Mouse (Mus musculus): ENCODE data around the gene Nup107. TPM values are rescaled to one million over a fixed set of nuclear protein-coding genes. Genes with fewer than 3 reads are reported as not detected.

The Nup107 gene
- polyA plus RNA-seq, 1 experiment from 2014 or later: 33.7 TPM

GRCm38 (mm10) chr10:117757259-117757658 lies 35.2 kb downstream of the Nup107 start:
- H3K27ac ChIP-seq: no peak overlapping the region
- H3K9ac ChIP-seq: no peak overlapping the region
- H3K4me2 ChIP-seq: no peak overlapping the region
- H3K27me3 ChIP-seq (replicated peaks): no peaks in the 10 kb centered on the region
- H3K4me3 ChIP-seq: no peak overlapping the region
- ATAC-seq (replicated peaks): no peak
- peaks cover 32% of the 10 kb centered on the region for H3K36me3 ChIP-seq (replicated peaks)
- no peaks in the 10 kb centered on the region for H3K4me1 ChIP-seq
- 91% methylated on average over 1 of the region's 1 CpGs for WGBS
- no peaks in the 10 kb centered on the region for H3K9me3 ChIP-seq

GRCm38 (mm10) chr10:117756784-117757183 lies 35.7 kb downstream of the Nup107 start:
- Histone ChIP-seq H3K4me3 (no peak overlapping the region), H3K9me3 (no peaks in the 10 kb centered on the region), H3K36me3 (replicated peaks) (peaks cover 36% of the 10 kb centered on the region), H3K27me3 (replicated peaks) (no peaks in the 10 kb centered on the region), H3K27ac (no peak overlapping the region), H3K4me2 (no peak overlapping the region), H3K9ac (no peak overlapping the region), H3K4me1 (no peaks in the 10 kb centered on the region)
- no peak for ATAC-seq (replicated peaks)
- WGBS: 92% methylated on average over 5 of the region's 5 CpGs

DNA sequence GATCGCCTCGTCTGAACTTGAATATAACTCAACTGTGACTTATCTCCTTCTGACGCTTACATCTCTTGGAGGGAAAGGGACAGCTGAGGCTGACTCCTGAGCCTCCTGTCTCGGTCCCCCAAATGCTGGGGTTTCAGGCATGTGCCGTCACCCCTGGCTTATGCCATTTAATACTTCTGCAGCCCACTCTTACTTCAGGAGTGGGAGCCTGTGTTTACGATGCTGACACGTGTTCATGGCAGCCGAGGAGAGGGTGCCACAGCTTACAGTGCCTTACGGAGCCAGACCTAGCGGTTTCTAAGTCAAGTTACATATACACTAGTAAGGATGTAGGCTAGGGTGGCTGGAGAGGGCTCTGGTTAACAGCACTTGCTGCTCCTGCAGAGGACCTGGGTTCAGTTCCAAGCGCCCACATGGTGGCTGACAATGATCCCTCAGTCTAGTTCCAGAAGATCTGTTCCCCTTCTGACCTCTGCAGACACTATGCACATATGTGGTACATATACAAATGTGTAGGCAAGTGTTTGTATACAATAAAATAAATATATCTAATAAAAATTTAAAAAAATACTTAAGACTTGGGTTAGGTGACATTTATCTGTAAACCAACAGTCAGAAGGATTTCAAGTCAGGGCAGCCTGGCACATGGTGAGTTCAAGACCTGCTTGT lies 36.6 kb downstream of the Nup107 start:
- no peak for ATAC-seq (replicated peaks)
- H3K4me3 ChIP-seq: no peak overlapping the region
- H3K9ac ChIP-seq: no peak overlapping the region
- H3K27me3 ChIP-seq (replicated peaks): no peaks in the 10 kb centered on the region
- 93% methylated on average over 11 of the region's 11 CpGs for WGBS
- no peaks in the 10 kb centered on the region for H3K4me1 ChIP-seq
- peaks cover 35% of the 10 kb centered on the region for H3K36me3 ChIP-seq (replicated peaks)
- H3K4me2 ChIP-seq: no peak overlapping the region
- no peak overlapping the region for H3K27ac ChIP-seq
- H3K9me3 ChIP-seq: no peaks in the 10 kb centered on the region

DNA sequence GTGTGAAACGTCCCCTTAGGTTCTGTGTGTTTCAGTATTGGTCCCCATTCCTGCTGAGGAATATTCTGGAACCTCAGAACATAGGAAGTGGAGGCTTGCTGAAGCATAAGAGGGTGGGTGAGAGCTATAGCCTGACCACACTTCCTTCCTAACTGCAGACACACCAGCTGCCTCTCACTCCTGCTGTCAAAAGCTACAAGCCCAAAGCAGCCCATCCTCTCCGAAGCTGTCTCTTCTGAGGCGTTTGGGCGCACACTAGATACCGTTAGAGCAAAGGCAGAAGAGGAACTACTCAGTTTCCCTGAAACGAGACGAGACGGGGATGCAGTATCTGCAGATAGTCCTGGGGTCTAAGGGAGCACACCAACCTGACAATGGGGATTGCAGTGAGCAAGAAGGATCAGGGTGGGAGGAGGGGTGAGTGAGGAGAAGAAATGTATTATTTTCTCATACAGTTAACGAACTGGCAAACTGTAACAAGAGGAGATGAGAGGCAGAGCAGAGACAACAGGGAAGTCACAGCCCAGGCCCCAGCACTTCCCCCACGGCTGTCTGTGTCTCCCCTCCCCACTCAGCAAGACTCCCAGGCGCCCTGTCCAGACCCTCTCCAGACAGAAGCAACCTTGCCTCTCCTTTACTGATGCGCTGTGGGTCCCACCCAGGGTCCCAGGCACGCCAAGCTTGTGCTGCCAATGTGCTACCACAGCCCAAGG lies 37.3 kb downstream of the Nup107 start:
- Histone ChIP-seq H3K9me3 (no peaks in the 10 kb centered on the region), H3K36me3 (replicated peaks) (peaks cover 35% of the 10 kb centered on the region), H3K9ac (no peak overlapping the region), H3K27me3 (replicated peaks) (no peaks in the 10 kb centered on the region), H3K4me1 (no peaks in the 10 kb centered on the region), H3K4me3 (no peak overlapping the region), H3K27ac (no peak overlapping the region), H3K4me2 (no peak overlapping the region)
- 92% methylated on average over 13 of the region's 13 CpGs for WGBS
- ATAC-seq (replicated peaks): no peak

- no peaks in the 10 kb centered on the region for H3K9me3 ChIP-seq
- no peaks in the 10 kb centered on the region for H3K27me3 ChIP-seq (replicated peaks)
- no peak overlapping the region for H3K9ac ChIP-seq
- H3K27ac ChIP-seq: no peak overlapping the region
- peaks cover 37% of the 10 kb centered on the region for H3K36me3 ChIP-seq (replicated peaks)
- no peaks in the 10 kb centered on the region for H3K4me1 ChIP-seq
- ATAC-seq (replicated peaks): no peak
- H3K4me3 ChIP-seq: no peak overlapping the region
- WGBS: 96% methylated on average over 7 of the region's 7 CpGs
- no peak overlapping the region for H3K4me2 ChIP-seq
Measured at GRCm38 (mm10) chr10:117754609-117754940, 37.9 kb downstream of the Nup107 start.

DNA sequence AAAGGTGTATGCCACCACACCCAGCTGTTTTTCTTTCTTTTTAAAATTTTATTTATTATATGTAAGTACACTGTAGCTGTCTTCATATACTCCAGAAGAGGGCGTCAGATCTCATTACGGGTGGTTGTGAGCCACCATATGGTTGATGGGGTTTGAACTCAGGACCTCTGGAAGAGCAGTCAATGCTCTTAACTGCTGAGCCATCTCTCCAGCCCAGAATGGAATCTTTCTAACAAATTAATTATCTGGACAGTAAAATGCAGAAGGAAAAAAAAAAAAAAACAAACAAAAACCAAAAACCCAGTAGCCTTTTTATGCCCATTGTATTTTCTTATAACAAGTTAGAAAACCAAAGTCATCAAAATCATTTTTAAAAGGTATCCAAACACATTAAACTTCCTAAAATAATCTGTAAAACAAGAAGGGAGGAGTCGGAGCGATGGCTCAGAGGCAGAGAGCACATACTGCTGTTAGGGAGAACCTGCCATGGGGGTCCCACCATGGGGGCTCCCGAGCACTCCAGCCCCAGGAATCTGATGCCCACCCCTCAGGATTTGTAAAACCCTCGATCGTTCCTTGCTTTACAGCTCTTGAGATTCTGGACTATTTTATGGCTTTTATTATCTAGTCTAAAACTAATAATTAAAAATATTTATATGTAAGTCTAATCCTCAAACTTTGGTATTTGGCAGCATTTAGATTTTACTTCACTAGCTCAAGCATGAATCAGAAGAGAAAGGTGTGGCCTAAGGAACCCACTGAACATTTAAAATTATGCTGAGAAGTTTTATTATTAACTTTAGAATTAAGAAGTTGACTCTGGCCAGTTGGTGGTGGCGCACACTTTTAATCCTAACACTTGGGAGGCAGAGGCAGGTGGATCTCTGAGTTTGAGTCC lies 38.5 kb downstream of the Nup107 start:
- Histone ChIP-seq H3K9ac (no peak overlapping the region), H3K4me2 (no peak overlapping the region), H3K27ac (no peak overlapping the region), H3K4me1 (no peaks in the 10 kb centered on the region), H3K9me3 (no peaks in the 10 kb centered on the region), H3K4me3 (no peak overlapping the region), H3K27me3 (replicated peaks) (no peaks in the 10 kb centered on the region), H3K36me3 (replicated peaks) (peaks cover 38% of the 10 kb centered on the region)
- no peak for ATAC-seq (replicated peaks)
- 96% methylated on average over 8 of the region's 8 CpGs for WGBS

DNA sequence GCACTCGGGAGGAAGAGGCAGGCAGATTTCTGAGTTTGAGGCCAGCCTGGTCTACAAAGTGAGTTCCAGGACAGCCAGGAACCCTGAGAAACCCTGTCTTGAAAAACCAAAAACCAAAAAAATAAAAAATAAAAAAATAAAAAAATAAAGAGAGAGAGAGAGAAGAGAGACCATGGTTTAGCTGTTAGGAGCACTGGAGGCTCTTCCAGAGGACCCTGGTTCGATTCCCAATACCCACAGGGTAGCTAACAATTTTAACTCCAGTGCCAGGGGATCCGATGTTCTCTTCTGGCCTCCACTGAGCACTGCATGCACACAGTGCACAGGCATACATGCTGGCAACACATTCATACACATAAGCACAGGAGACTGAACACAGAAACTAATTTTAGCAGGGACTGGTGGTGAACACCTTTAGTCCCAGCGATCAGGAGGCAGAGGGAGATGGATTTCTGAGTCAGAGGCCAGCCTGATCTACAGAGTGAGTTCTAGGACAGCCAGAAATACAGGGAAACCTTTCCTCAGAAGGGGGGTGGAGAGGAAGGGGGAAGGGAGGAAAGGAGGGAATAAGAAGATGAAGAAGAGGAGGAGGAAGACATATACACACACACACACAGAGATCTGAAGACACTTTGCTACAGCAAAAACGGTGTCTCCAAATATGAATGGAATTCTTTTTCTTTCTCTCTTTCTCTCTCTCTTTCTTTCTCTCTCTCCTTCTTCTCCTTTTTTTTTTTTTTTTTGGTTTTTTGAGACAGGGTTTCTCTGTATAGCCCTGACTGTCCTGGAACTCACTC lies 39.5 kb downstream of the Nup107 start:
- H3K9me3 ChIP-seq: no peaks in the 10 kb centered on the region
- H3K27ac ChIP-seq: no peak overlapping the region
- H3K4me3 ChIP-seq: no peak overlapping the region
- H3K36me3 ChIP-seq (replicated peaks): peaks cover 30% of the 10 kb centered on the region
- no peak overlapping the region for H3K4me2 ChIP-seq
- no peak overlapping the region for H3K9ac ChIP-seq
- no peak for ATAC-seq (replicated peaks)
- 96% methylated on average over 5 of the region's 5 CpGs for WGBS
- no peaks in the 10 kb centered on the region for H3K4me1 ChIP-seq
- H3K27me3 ChIP-seq (replicated peaks): no peaks in the 10 kb centered on the region

- no peaks in the 10 kb centered on the region for H3K9me3 ChIP-seq
- no peak overlapping the region for H3K27ac ChIP-seq
- no peaks in the 10 kb centered on the region for H3K4me1 ChIP-seq
- WGBS: 97% methylated on average over 7 of the region's 7 CpGs
- no peak overlapping the region for H3K4me2 ChIP-seq
- no peak for ATAC-seq (replicated peaks)
- no peaks in the 10 kb centered on the region for H3K27me3 ChIP-seq (replicated peaks)
- H3K4me3 ChIP-seq: no peak overlapping the region
- H3K36me3 ChIP-seq (replicated peaks): peaks cover 30% of the 10 kb centered on the region
- no peak overlapping the region for H3K9ac ChIP-seq
Measured at GRCm38 (mm10) chr10:117752304-117752821, 40.1 kb downstream of the Nup107 start.

GRCm38 (mm10) chr10:117751744-117752143 lies 40.8 kb downstream of the Nup107 start:
- no peak for ATAC-seq (replicated peaks)
- no peaks in the 10 kb centered on the region for H3K4me1 ChIP-seq
- H3K9me3 ChIP-seq: no peaks in the 10 kb centered on the region
- H3K36me3 ChIP-seq (replicated peaks): peaks cover 27% of the 10 kb centered on the region
- H3K4me3 ChIP-seq: no peak overlapping the region
- 92% methylated on average over 6 of the region's 6 CpGs for whole genome bisulfite sequencing
- H3K9ac ChIP-seq: no peak overlapping the region
- H3K27me3 ChIP-seq (replicated peaks): no peaks in the 10 kb centered on the region
- no peak overlapping the region for H3K27ac ChIP-seq
- H3K4me2 ChIP-seq: no peak overlapping the region

DNA sequence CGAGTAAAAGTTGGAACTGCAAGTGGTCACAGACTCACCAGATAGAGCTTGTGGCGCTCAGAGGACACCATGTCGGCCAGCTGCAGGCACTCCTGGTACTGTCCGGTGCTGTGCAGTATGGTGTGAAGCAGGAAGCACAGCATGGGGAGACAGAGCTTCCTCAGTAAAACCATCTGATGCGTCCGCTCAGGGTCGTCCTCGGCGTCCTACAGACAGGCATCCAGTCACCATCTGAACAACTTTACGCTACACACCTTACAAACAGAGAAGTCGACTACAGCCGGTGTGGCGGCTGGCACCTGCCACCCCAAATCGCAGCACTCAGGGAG lies 41.3 kb downstream of the Nup107 start:
- ATAC-seq (replicated peaks): no peak
- no peak overlapping the region for H3K4me2 ChIP-seq

GRCm38 (mm10) chr10:117750529-117751281 lies 41.8 kb downstream of the Nup107 start:
- no peak for ATAC-seq (replicated peaks)
- H3K36me3 ChIP-seq (replicated peaks): peaks cover 18% of the 10 kb centered on the region
- 96% methylated on average over 5 of the region's 5 CpGs for WGBS

More for the DNA sequence above, 41.3 kb downstream of the Nup107 start:
- H3K4me1 ChIP-seq: no peaks in the 10 kb centered on the region
- WGBS: 95% methylated on average over 14 of the region's 14 CpGs
- H3K9ac ChIP-seq: no peak overlapping the region
- H3K27ac ChIP-seq: no peak overlapping the region
- H3K27me3 ChIP-seq (replicated peaks): no peaks in the 10 kb centered on the region
- H3K9me3 ChIP-seq: no peaks in the 10 kb centered on the region
- H3K4me3 ChIP-seq: no peak overlapping the region
- H3K36me3 ChIP-seq (replicated peaks): peaks cover 23% of the 10 kb centered on the region

More at GRCm38 (mm10) chr10:117750529-117751281, 41.8 kb downstream of the Nup107 start:
- H3K4me3 ChIP-seq: no peak overlapping the region
- no peaks in the 10 kb centered on the region for H3K27me3 ChIP-seq (replicated peaks)
- H3K4me1 ChIP-seq: no peaks in the 10 kb centered on the region
- H3K4me2 ChIP-seq: no peak overlapping the region
- no peak overlapping the region for H3K9ac ChIP-seq
- H3K9me3 ChIP-seq: no peaks in the 10 kb centered on the region
- no peak overlapping the region for H3K27ac ChIP-seq
